ENCODE assay signal across 7 mouse cellular contexts in the genomic region with DNA sequence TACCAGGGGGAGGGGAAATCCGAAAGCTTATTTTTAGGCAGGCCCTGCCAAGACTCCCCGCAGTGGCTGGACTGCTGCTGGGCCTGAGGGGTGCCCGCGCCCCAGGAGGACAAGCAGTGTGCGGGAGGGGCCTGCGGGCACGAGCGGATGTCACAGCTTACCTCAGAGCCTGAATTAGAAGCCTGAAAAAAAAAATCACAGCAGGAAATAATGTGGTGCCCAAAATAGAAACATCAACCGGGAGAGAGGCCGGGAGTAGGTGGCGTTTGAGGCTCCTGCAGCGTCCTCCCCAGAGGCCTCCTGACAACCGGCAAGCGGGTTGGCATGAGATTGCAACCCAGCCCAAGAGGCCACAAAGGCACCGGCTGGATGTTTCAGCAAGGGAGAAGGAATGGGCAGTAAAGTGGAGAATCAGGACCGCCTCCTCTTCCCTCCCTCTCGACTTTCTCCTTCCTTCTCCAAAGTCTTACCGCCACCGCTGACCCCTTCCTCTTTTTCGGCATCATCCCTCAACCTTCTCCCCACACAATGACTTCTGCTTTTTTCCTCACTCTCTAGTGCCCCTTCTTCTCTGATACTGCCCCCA. TPM values are rescaled to one million over a fixed set of nuclear protein-coding genes. Genes with fewer than 3 reads are reported as not detected.
A peak's percentile ranks its signal among the peaks of the same experiment; 100 is the strongest.
DNase-seq lines count a peak whose midpoint lies in the region; ATAC-seq and TF ChIP-seq lines count a peak whose summit lies in the region.

No protein-coding gene starts in this region.

- H3K9ac ChIP-seq in hindbrain, postnatal 0 days (replicated peaks; ENCODE audit: low read length): 0 out of 2 replicates have a peak overlapping the region, but pooled peaks have one; percentile 22
- no peak overlapping the region for H3K9ac ChIP-seq in limb, embryonic 11.5 days (ENCODE audit: low read length)
- no peak overlapping the region for H3K9ac ChIP-seq in midbrain, embryonic 11.5 days (ENCODE audit: low read length)

- peak overlapping the region; percentile 34 for H3K4me2 ChIP-seq in hindbrain, postnatal 0 days (ENCODE audit: low read depth, low read length)
- H3K4me2 ChIP-seq in limb, embryonic 11.5 days (ENCODE audit: low read depth, severe bottlenecking): peak overlapping the region; percentile 20; the same call in 1 of the 2 replicates
- H3K4me2 ChIP-seq in midbrain, embryonic 11.5 days: peak overlapping the region; percentile 6; the same call in 1 of the 2 replicates

- WGBS in hindbrain, postnatal 0 days: 14% methylated on average over 20 of the region's 20 CpGs
- 13% methylated on average over 20 of the region's 20 CpGs for WGBS in limb, embryonic 11.5 days
- WGBS in midbrain, embryonic 11.5 days: 14% methylated on average over 19 of the region's 20 CpGs

- H3K4me1 ChIP-seq in hindbrain, postnatal 0 days (ENCODE audit: insufficient read depth, low read length): peaks cover 3% of the 10 kb centered on the region; the same call in 1 of the 2 replicates
- peaks cover 8% of the 10 kb centered on the region for H3K4me1 ChIP-seq in limb, embryonic 11.5 days (ENCODE audit: control insufficient read depth, insufficient read depth, low read length)
- H3K4me1 ChIP-seq in midbrain, embryonic 11.5 days (ENCODE audit: control insufficient read depth, insufficient read depth, low read length): peaks cover 4% of the 10 kb centered on the region; the same call in 1 of the 2 replicates

- H3K36me3 ChIP-seq in hindbrain, postnatal 0 days (ENCODE audit: insufficient read depth, low read length): no peaks in the 10 kb centered on the region
- no peaks in the 10 kb centered on the region for H3K36me3 ChIP-seq in limb, embryonic 11.5 days (ENCODE audit: control insufficient read depth, insufficient read depth, low read length)
- H3K36me3 ChIP-seq in midbrain, embryonic 11.5 days (ENCODE audit: control insufficient read depth, insufficient read depth, low read length): no peaks in the 10 kb centered on the region

- ATAC-seq in hindbrain, postnatal 0 days: no peak; the same call in 1 of the 2 replicates
- ATAC-seq in limb, embryonic 11.5 days (ENCODE audit: insufficient number of reproducible peaks, low FRiP score, low TSS enrichment, low read depth): no peak
- no peak for ATAC-seq in midbrain, embryonic 11.5 days (ENCODE audit: low FRiP score)

- DNase-seq in MN1 (ENCODE audit: low spot score): peak; percentile 34
- DNase-seq in brain, embryonic 14.5 days (ENCODE audit: low read depth): peak; percentile 22
- DNase-seq in gastrocnemius, postnatal 10 days: peak; percentile 30
- peak; percentile 24 for DNase-seq in hindbrain, postnatal 0 days (ENCODE audit: low spot score)
- peak; percentile 21 for DNase-seq in limb, embryonic 11.5 days (ENCODE audit: low spot score)
- no peak for DNase-seq in midbrain, embryonic 11.5 days (ENCODE audit: low spot score, missing footprints)
- no peak for DNase-seq in thymus, postnatal 4 days

- peak overlapping the region; percentile 13 for H3K4me3 ChIP-seq in hindbrain, postnatal 0 days (ENCODE audit: low read length)
- H3K4me3 ChIP-seq in limb, embryonic 11.5 days (ENCODE audit: low read depth, low read length): no peak overlapping the region
- no peak overlapping the region for H3K4me3 ChIP-seq in midbrain, embryonic 11.5 days (ENCODE audit: low read depth, low read length)

- no peak for TF ChIP-seq POLR2A in brain, embryonic 14.5 days (IDR thresholded peaks at IDR 0.05; ENCODE audit: borderline replicate concordance, extremely low read depth, insufficient read depth, insufficient read length, poor library complexity, severe bottlenecking)

- no peaks in the 10 kb centered on the region for H3K27me3 ChIP-seq in hindbrain, postnatal 0 days (ENCODE audit: insufficient read depth, low read length)
- H3K27me3 ChIP-seq in limb, embryonic 11.5 days (ENCODE audit: control insufficient read depth, insufficient read depth, low read length): no peaks in the 10 kb centered on the region
- no peaks in the 10 kb centered on the region for H3K27me3 ChIP-seq in midbrain, embryonic 11.5 days (ENCODE audit: control insufficient read depth, insufficient read depth, low read length)

- H3K9me3 ChIP-seq in hindbrain, postnatal 0 days (ENCODE audit: low read length): no peaks in the 10 kb centered on the region
- no peaks in the 10 kb centered on the region for H3K9me3 ChIP-seq in limb, embryonic 11.5 days (ENCODE audit: control insufficient read depth, low read length)
- H3K9me3 ChIP-seq in midbrain, embryonic 11.5 days (ENCODE audit: control insufficient read depth, low read length): no peaks in the 10 kb centered on the region

- no peak for TF ChIP-seq CTCF in brain, embryonic 14.5 days (IDR thresholded peaks at IDR 0.05; ENCODE audit: borderline replicate concordance, extremely low read depth, insufficient read depth, insufficient read length)
- no peak for TF ChIP-seq CTCF in hindbrain, postnatal 0 days (IDR thresholded peaks at IDR 0.05; ENCODE audit: low read depth)

- no peak overlapping the region for H3K27ac ChIP-seq in hindbrain, postnatal 0 days
- no peak overlapping the region for H3K27ac ChIP-seq in limb, embryonic 11.5 days (replicated peaks; ENCODE audit: low read depth, low read length)
- no peak overlapping the region for H3K27ac ChIP-seq in midbrain, embryonic 11.5 days (ENCODE audit: low read depth, low read length)

RNA-seq across cellular contexts. Expression of a gene that starts 25.6 kb away (rescaled TPM):
- polyA plus RNA-seq in brain, embryonic 14.5 days (2012; rRNA removed): 71.0 and 82.5 TPM in 2 replicates
- 100 to 1,000 TPM; 259 to 272 TPM for total RNA-seq in gastrocnemius, postnatal 10 days (2021)
- 76.8 and 82.5 TPM in 2 replicates for total RNA-seq in hindbrain, postnatal 0 days (2014; rRNA removed)
- polyA plus RNA-seq in hindbrain, postnatal 0 days (2015; fragmentation: Nextera tagmentation; extraction: Ambion mirVana): 293 and 315 TPM in 2 replicates
- 254 and 258 TPM in 2 replicates for polyA plus RNA-seq in limb, embryonic 11.5 days (2014; fragmentation: Nextera tagmentation; extraction: Ambion mirVana)
- 221 and 233 TPM in 2 replicates for polyA plus RNA-seq in midbrain, embryonic 11.5 days (2014; fragmentation: Nextera tagmentation; extraction: Ambion mirVana)

RNA-seq across cellular contexts. Expression of a gene that starts 43.5 kb away (rescaled TPM):
- 17.2 and 22.2 TPM in 2 replicates for polyA plus RNA-seq in brain, embryonic 14.5 days (2012; rRNA removed)
- 10 to 100 TPM; 10.7 to 11.9 TPM for total RNA-seq in gastrocnemius, postnatal 10 days (2021)
- 24.1 and 25.6 TPM in 2 replicates for total RNA-seq in hindbrain, postnatal 0 days (2014; rRNA removed)
- 20.5 and 21.9 TPM in 2 replicates for polyA plus RNA-seq in hindbrain, postnatal 0 days (2015; fragmentation: Nextera tagmentation; extraction: Ambion mirVana)
- 26.5 and 27.0 TPM in 2 replicates for polyA plus RNA-seq in limb, embryonic 11.5 days (2014; fragmentation: Nextera tagmentation; extraction: Ambion mirVana)
- polyA plus RNA-seq in midbrain, embryonic 11.5 days (2014; fragmentation: Nextera tagmentation; extraction: Ambion mirVana): 19.2 and 21.4 TPM in 2 replicates

RNA-seq across cellular contexts. Expression of a gene that starts 44.3 kb away (rescaled TPM):
- polyA plus RNA-seq in brain, embryonic 14.5 days (2012; rRNA removed): 19.4 and 22.6 TPM in 2 replicates
- 10 to 100 TPM; 21.7 to 22.3 TPM for total RNA-seq in gastrocnemius, postnatal 10 days (2021)
- 38.0 and 43.4 TPM in 2 replicates for total RNA-seq in hindbrain, postnatal 0 days (2014; rRNA removed)
- polyA plus RNA-seq in hindbrain, postnatal 0 days (2015; fragmentation: Nextera tagmentation; extraction: Ambion mirVana): 32.0 and 32.5 TPM in 2 replicates
- 32.3 and 35.5 TPM in 2 replicates for polyA plus RNA-seq in limb, embryonic 11.5 days (2014; fragmentation: Nextera tagmentation; extraction: Ambion mirVana)
- 26.2 and 32.0 TPM in 2 replicates for polyA plus RNA-seq in midbrain, embryonic 11.5 days (2014; fragmentation: Nextera tagmentation; extraction: Ambion mirVana)

Comparison
In these comparisons a context has a peak if more than half of its experiments do, and no peak if none do; other contexts are left out.
1. DNase-seq: peak in MN1 (single experiment), brain, embryonic 14.5 days (single experiment), gastrocnemius, postnatal 10 days (single experiment), hindbrain, postnatal 0 days (single experiment) and limb, embryonic 11.5 days (single experiment); none in midbrain, embryonic 11.5 days (single experiment) and thymus, postnatal 4 days (single experiment).
2. Peak in every context shown above with its lines, with median percentiles within 50 percentile points of each other: H3K4me2 ChIP-seq.